Mouse (Mus musculus) G1E (cell line): Measurements from ENCODE around the gene Plekha4.

ENCODE experiments used
- CTCF ChIP-seq: IDR thresholded peaks from 2 replicates; pipeline ENCODE4 v1.5.1; 2012; ENCODE audit warnings: low read depth, low read length, inconsistent platforms, mixed read lengths
- GATA1 ChIP-seq: IDR thresholded peaks from 2 replicates; pipeline ENCODE4 v1.6.1; 2012; ENCODE audit warnings: borderline replicate concordance, low read length, inconsistent platforms, mixed read lengths
- GATA2 ChIP-seq: IDR thresholded peaks from 2 replicates; pipeline ENCODE4 v1.6.1; 2012; ENCODE audit warnings: low read depth, low read length, inconsistent platforms, borderline replicate concordance
- POLR2AphosphoS5 ChIP-seq: IDR thresholded peaks from 2 replicates; pipeline ENCODE4 v1.6.1; 2012; ENCODE audit warnings: low read depth, low read length, inconsistent platforms; ENCODE audit not compliant: insufficient replicate concordance
- TAL1 ChIP-seq: conservative IDR thresholded peaks from 2 replicates; pipeline ENCODE4 v1.6.1; 2012; ENCODE audit warnings: low read depth, low read length, inconsistent platforms, mixed read lengths

DNA sequence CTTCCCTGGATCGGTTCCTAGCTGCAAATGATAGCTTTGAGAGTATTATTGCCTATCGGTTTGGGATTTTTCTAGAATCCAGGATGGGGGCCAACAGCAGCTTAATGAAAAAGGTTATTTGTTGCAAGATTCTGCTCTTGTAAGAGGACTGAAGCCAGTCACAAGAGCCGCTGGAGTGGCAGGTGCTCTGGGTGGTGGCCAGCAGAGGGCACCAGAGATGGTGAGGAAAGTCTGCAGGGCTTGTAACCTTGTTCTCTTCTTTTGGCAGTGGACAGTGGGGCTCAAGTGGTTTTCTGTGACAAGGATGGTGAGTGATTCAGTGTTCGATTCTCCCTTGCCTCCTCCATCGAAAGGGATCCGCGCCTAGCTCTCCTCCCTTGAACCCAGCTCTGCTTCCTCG is 29.7 kb downstream of the Plekha4 start:
- TF ChIP-seq GATA1, result no peak
- TF ChIP-seq POLR2AphosphoS5, result no peak
- peak; percentile 78 for TF ChIP-seq CTCF
- TF ChIP-seq GATA2, result no peak
- TF ChIP-seq TAL1, result no peak
